Mouse (Mus musculus) left cerebral cortex, adult 18-20 months (tissue): ENCODE results near the gene Smarce1. TPM values are rescaled to one million over a fixed set of nuclear protein-coding genes. Genes with fewer than 3 reads are reported as not detected.

ENCODE experiments used
- DNase-seq, 2 experiments: peaks; one replicate each; pipeline ENCODE4 v3.0.0; 2021 to 2022; ENCODE audit warnings: low spot score in 2 of 2, mixed read lengths in 1 of 2
- total RNA-seq, 2 experiments: library from RNA; stranded (reverse); gene quantifications; 2 replicates each; pipeline ENCODE4 v1.2.3; 2021

Smarce1 gene
- total RNA-seq, 2 experiments from 2014 or later, result 53.4 to 53.7 TPM

- no peak for DNase-seq
Observed at GRCm38 (mm10) chr11:99170547-99171267, 60.1 kb downstream of the Smarce1 start.

GRCm38 (mm10) chr11:99170005-99170404 lies 60.8 kb downstream of the Smarce1 start:
- DNase-seq, result no peak

GRCm38 (mm10) chr11:99169438-99169837 lies 61.4 kb downstream of the Smarce1 start:
- no peak for DNase-seq

- no peak for DNase-seq
Observed at GRCm38 (mm10) chr11:99168030-99168474, 62.8 kb downstream of the Smarce1 start.

GRCm38 (mm10) chr11:99167576-99167975 lies 63.2 kb downstream of the Smarce1 start:
- DNase-seq, result no peak

GRCm38 (mm10) chr11:99166241-99166640 lies 64.6 kb downstream of the Smarce1 start:
- no peak for DNase-seq

GRCm38 (mm10) chr11:99165031-99165752 lies 65.6 kb downstream of the Smarce1 start:
- DNase-seq, result no peak

GRCm38 (mm10) chr11:99162972-99163686 lies 67.7 kb downstream of the Smarce1 start:
- no peak for DNase-seq

- DNase-seq, result no peak
Observed at GRCm38 (mm10) chr11:99161648-99162047, 69.2 kb downstream of the Smarce1 start.

GRCm38 (mm10) chr11:99160228-99160627 lies 70.6 kb downstream of the Smarce1 start:
- DNase-seq, result no peak

Other genes with a start within 250 kb of the Smarce1 start
- 1 to 10 TPM; 1.8 to 2.0 TPM for gene Gjd3, start 248.0 kb downstream of the Smarce1 start, total RNA-seq
- under 1 TPM; 0.40 to 0.67 TPM for gene Top2a, start 206.8 kb downstream of the Smarce1 start, total RNA-seq
- 10 to 100 TPM; 64.2 to 73.2 TPM for gene Igfbp4, start 189.8 kb downstream of the Smarce1 start, total RNA-seq
- gene Tns4, start 141.7 kb downstream of the Smarce1 start, total RNA-seq, result under 1 TPM; 0.14 to 0.16 TPM
- gene Ccr7, start 75.9 kb downstream of the Smarce1 start, total RNA-seq, result under 1 TPM in 1 of 2 experiments, not detected in 1; 0.49 TPM
- 10 to 100 TPM; 28.3 to 32.0 TPM for gene Krt222, start 13.1 kb upstream of the Smarce1 start, total RNA-seq
- gene Krt24, start 54.2 kb upstream of the Smarce1 start, total RNA-seq, result not detected
- gene Krt25, start 91.9 kb upstream of the Smarce1 start, total RNA-seq, result not detected
- not detected for gene Krt26, start 106.9 kb upstream of the Smarce1 start, total RNA-seq
- not detected for gene Krt27, start 120.1 kb upstream of the Smarce1 start, total RNA-seq
- gene Krt28, start 143.9 kb upstream of the Smarce1 start, total RNA-seq, result not detected
- 10 to 100 TPM; 11.0 to 12.5 TPM for gene Krt10, start 158.3 kb upstream of the Smarce1 start, total RNA-seq
- gene Krt12, start 191.2 kb upstream of the Smarce1 start, total RNA-seq, result 10 to 100 TPM; 10.8 to 12.0 TPM
- gene Krt20, start 207.1 kb upstream of the Smarce1 start, total RNA-seq, result not detected